Mouse (Mus musculus) G1E (cell line): Measurements from ENCODE around the gene Thap7. TPM values are rescaled to one million over a fixed set of nuclear protein-coding genes. Genes with fewer than 3 reads are reported as not detected.

Source experiments
- ATAC-seq: 2 replicates; pipeline ENCODE4 v1.8.0; 2016; ENCODE audit warnings: mild to moderate bottlenecking; ENCODE audit not compliant: insufficient number of reproducible peaks, poor library complexity, low FRiP score, severe bottlenecking; ENCODE audit errors: extremely low read depth
- DNase-seq: peaks from one replicate; pipeline ENCODE4 v3.0.0; 2012; ENCODE audit warnings: low spot score
- H3K27me3 ChIP-seq: 2 replicates; pipeline ENCODE4 v1.6.1; 2012; ENCODE audit warnings: mild to moderate bottlenecking, low read length, inconsistent platforms; ENCODE audit not compliant: insufficient read depth
- H3K36me3 ChIP-seq: replicated peaks from 2 replicates; pipeline ENCODE3; 2012; ENCODE audit warnings: mild to moderate bottlenecking, inconsistent platforms
- H3K4me1 ChIP-seq: 2 replicates; pipeline ENCODE4 v1.6.1; 2012; ENCODE audit warnings: low read depth, low read length, inconsistent platforms, mixed read lengths; ENCODE audit not compliant: insufficient read depth
- H3K4me3 ChIP-seq: 2 replicates; pipeline ENCODE4 v1.5.1; 2012; ENCODE audit warnings: low read depth, mild to moderate bottlenecking, inconsistent platforms, low read length, moderate library complexity, mixed read lengths
- H3K9me3 ChIP-seq: replicated peaks from 2 replicates; pipeline ENCODE4 v1.6.1; 2012; ENCODE audit warnings: inconsistent platforms
- CTCF ChIP-seq: IDR thresholded peaks from 2 replicates; pipeline ENCODE4 v1.5.1; 2012; ENCODE audit warnings: low read depth, low read length, inconsistent platforms, mixed read lengths
- GATA1 ChIP-seq: IDR thresholded peaks from 2 replicates; pipeline ENCODE4 v1.6.1; 2012; ENCODE audit warnings: borderline replicate concordance, low read length, inconsistent platforms, mixed read lengths
- GATA2 ChIP-seq: IDR thresholded peaks from 2 replicates; pipeline ENCODE4 v1.6.1; 2012; ENCODE audit warnings: low read depth, low read length, inconsistent platforms, borderline replicate concordance
- POLR2AphosphoS5 ChIP-seq: IDR thresholded peaks from 2 replicates; pipeline ENCODE4 v1.6.1; 2012; ENCODE audit warnings: low read depth, low read length, inconsistent platforms; ENCODE audit not compliant: insufficient replicate concordance
- TAL1 ChIP-seq: conservative IDR thresholded peaks from 2 replicates; pipeline ENCODE4 v1.6.1; 2012; ENCODE audit warnings: low read depth, low read length, inconsistent platforms, mixed read lengths
- polyA plus RNA-seq: library from polyadenylated mRNA; stranded (reverse); fragments of >175 nt; gene quantifications from 2 replicates; pipeline ENCODE4 v1.2.3, GENCODE M21; 2012
- total RNA-seq, 2 experiments: library from RNA; stranded (forward) in 1 of 2; stranded (reverse) in 1 of 2; fragments of 200-1000 nt in 1 of 2; fragments of >200 nt in 1 of 2; fragmentation: Nextera tagmentation in 1 of 2; gene quantifications; 2 replicates each; pipeline ENCODE4 v1.2.3; 2014 to 2017

The Thap7 gene
- total and polyA plus RNA-seq, 3 experiments = 22.5 to 148 (median 38.1) TPM

DNA sequence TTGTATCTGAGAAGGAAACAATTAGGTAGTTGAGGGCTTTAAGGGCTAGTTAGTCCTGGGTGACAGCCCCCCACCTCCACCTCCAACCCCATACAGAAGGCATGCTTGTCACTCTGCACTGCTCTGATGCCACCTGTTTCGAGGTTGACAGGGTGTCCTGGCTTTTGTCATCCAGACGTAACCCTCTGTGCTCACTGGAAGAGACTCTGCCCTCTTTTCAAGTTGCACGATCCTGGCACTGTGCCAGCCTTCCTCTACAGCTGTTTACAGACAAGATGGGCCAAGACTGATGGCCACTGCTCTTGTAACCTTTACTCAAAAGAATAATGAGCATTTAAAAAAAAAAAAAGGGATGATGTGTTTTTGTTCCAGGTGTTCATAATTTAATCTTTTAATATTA is 44.4 kb downstream of the Thap7 start:
- Histone ChIP-seq H3K36me3 (peaks cover 71% of the 10 kb centered on the region), H3K9me3 (no peaks in the 10 kb centered on the region), H3K27me3 (peaks cover 20% of the 10 kb centered on the region), H3K4me1 (peaks cover 7% of the 10 kb centered on the region; the same call in 1 of the 2 replicates), H3K4me3 (no peak overlapping the region)
- DNase-seq (no peak), ATAC-seq (no peak)
- TF ChIP-seq GATA2 (no peak), GATA1 (no peak), TAL1 (no peak), CTCF (no peak), POLR2AphosphoS5 (no peak)

DNA sequence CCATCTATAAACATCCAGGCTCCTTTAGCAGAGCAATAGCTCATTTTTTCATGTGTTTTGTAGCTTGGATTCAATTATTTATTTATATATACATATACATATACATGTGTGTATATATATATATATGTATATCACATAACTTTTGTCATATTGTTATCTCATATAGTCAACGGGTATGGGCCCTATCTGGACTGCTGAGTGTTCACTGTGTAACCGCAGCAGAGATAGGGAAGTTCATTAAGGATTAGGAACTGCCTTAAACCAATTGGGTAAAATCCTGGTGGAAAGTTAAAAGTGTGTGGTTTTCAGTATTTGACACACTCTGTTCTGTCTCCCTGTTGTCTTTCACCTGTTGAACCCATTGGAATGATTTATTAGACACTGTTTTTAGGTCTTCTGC is 49.5 kb downstream of the Thap7 start:
- H3K9me3 ChIP-seq = no peaks in the 10 kb centered on the region
- no peak for TF ChIP-seq GATA2
- ATAC-seq = no peak
- no peak overlapping the region for H3K4me3 ChIP-seq
- no peak for DNase-seq
- H3K4me1 ChIP-seq = peaks cover 28% of the 10 kb centered on the region
- H3K36me3 ChIP-seq = peaks cover 84% of the 10 kb centered on the region
- H3K27me3 ChIP-seq = no peaks in the 10 kb centered on the region

DNA sequence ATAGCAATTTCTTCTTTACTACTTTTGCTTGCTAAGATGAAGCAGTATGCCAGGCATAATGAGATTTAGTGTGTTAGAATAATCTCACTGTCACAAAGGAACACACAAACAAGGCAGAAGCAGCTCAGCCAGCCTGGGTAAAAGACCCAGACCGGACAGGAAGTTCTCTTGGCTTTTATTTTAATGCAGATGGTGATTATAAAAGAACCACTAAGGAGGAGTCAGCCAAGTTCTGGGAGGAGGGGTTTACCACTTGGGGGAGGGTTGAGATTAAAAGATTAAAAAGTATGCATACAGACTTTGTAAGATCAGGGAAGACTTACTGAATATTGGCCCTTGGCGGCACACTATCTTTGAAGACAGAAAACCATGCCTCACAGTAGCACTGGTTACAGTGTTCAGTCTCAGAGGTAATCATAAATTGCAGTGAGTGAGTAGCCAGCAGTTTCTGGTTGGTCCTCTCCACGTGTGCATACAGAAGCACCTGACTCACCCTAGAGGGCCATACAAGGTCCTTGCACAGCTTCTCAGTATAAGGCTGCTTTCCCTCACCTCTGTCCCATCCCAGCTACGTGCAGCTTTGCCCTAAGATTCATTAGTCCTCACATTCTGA is 52.5 kb downstream of the Thap7 start:
- H3K4me3 ChIP-seq = no peak overlapping the region
- peaks cover 27% of the 10 kb centered on the region for H3K4me1 ChIP-seq
- TF ChIP-seq GATA2 = no peak
- TF ChIP-seq TAL1 = no peak
- TF ChIP-seq POLR2AphosphoS5 = no peak
- no peak for TF ChIP-seq CTCF
- TF ChIP-seq GATA1 = no peak
- ATAC-seq = no peak; the same call in 1 of the 2 replicates
- H3K27me3 ChIP-seq = no peaks in the 10 kb centered on the region
- no peaks in the 10 kb centered on the region for H3K9me3 ChIP-seq
- DNase-seq = no peak
- H3K36me3 ChIP-seq = peaks cover 75% of the 10 kb centered on the region

Other genes starting within 250 kb of the Thap7 start
- not detected in 2 replicates for gene Serpind1, start 199.8 kb downstream of the Thap7 start, total RNA-seq (2014; fragmentation: Nextera tagmentation)
- gene Serpind1, start 199.8 kb downstream of the Thap7 start, total RNA-seq (2017) = 0.11 TPM in 1 of 2 replicates, not detected in the other
- not detected in 2 replicates for gene Serpind1, start 199.8 kb downstream of the Thap7 start, polyA plus RNA-seq
- 27.9 and 30.8 TPM in 2 replicates for gene Snap29, start 125.2 kb downstream of the Thap7 start, total RNA-seq (2014; fragmentation: Nextera tagmentation)
- 42.8 and 45.7 TPM in 2 replicates for gene Snap29, start 125.2 kb downstream of the Thap7 start, total RNA-seq (2017)
- 5.3 and 6.5 TPM in 2 replicates for gene Snap29, start 125.2 kb downstream of the Thap7 start, polyA plus RNA-seq
- gene Pi4ka, start 124.8 kb downstream of the Thap7 start, total RNA-seq (2014; fragmentation: Nextera tagmentation) = 60.7 and 62.9 TPM in 2 replicates
- gene Pi4ka, start 124.8 kb downstream of the Thap7 start, total RNA-seq (2017) = 46.5 and 59.6 TPM in 2 replicates
- gene Pi4ka, start 124.8 kb downstream of the Thap7 start, polyA plus RNA-seq = 18.2 and 21.1 TPM in 2 replicates
- 40.3 and 46.9 TPM in 2 replicates for gene Crkl, start 79.1 kb downstream of the Thap7 start, total RNA-seq (2014; fragmentation: Nextera tagmentation)
- gene Crkl, start 79.1 kb downstream of the Thap7 start, total RNA-seq (2017) = 20.4 and 22.9 TPM in 2 replicates
- 22.0 and 22.6 TPM in 2 replicates for gene Crkl, start 79.1 kb downstream of the Thap7 start, polyA plus RNA-seq
- gene Aifm3, start 41.5 kb downstream of the Thap7 start, total RNA-seq (2014; fragmentation: Nextera tagmentation) = not detected in 2 replicates
- 0.05 TPM in 1 of 2 replicates, not detected in the other for gene Aifm3, start 41.5 kb downstream of the Thap7 start, total RNA-seq (2017)
- gene Aifm3, start 41.5 kb downstream of the Thap7 start, polyA plus RNA-seq = not detected in 2 replicates
- gene Lztr1, start 22.4 kb downstream of the Thap7 start, total RNA-seq (2014; fragmentation: Nextera tagmentation) = 48.4 and 78.0 TPM in 2 replicates
- 54.7 and 58.5 TPM in 2 replicates for gene Lztr1, start 22.4 kb downstream of the Thap7 start, total RNA-seq (2017)
- 35.9 and 42.5 TPM in 2 replicates for gene Lztr1, start 22.4 kb downstream of the Thap7 start, polyA plus RNA-seq
- gene Lrrc74b, start 30.1 kb upstream of the Thap7 start, total RNA-seq (2014; fragmentation: Nextera tagmentation) = 0.53 TPM in 1 of 2 replicates, not detected in the other
- 0.17 and 0.33 TPM in 2 replicates for gene Lrrc74b, start 30.1 kb upstream of the Thap7 start, total RNA-seq (2017)
- gene Lrrc74b, start 30.1 kb upstream of the Thap7 start, polyA plus RNA-seq = 0.03 TPM in 1 of 2 replicates, not detected in the other
- not detected in 2 replicates for gene P2rx6, start 30.7 kb upstream of the Thap7 start, total RNA-seq (2014; fragmentation: Nextera tagmentation)
- 0.11 and 0.12 TPM in 2 replicates for gene P2rx6, start 30.7 kb upstream of the Thap7 start, total RNA-seq (2017)
- gene P2rx6, start 30.7 kb upstream of the Thap7 start, polyA plus RNA-seq = not detected in 2 replicates
- not detected in 2 replicates for gene Slc7a4, start 52.1 kb upstream of the Thap7 start, total RNA-seq (2014; fragmentation: Nextera tagmentation)
- gene Slc7a4, start 52.1 kb upstream of the Thap7 start, total RNA-seq (2017) = 0.05 TPM in 1 of 2 replicates, not detected in the other
- not detected in 2 replicates for gene Slc7a4, start 52.1 kb upstream of the Thap7 start, polyA plus RNA-seq
- gene Smpd4, start 88.2 kb upstream of the Thap7 start, total RNA-seq (2014; fragmentation: Nextera tagmentation) = 55.5 and 78.9 TPM in 2 replicates
- 38.5 and 44.4 TPM in 2 replicates for gene Smpd4, start 88.2 kb upstream of the Thap7 start, total RNA-seq (2017)
- gene Smpd4, start 88.2 kb upstream of the Thap7 start, polyA plus RNA-seq = 12.6 and 24.5 TPM in 2 replicates
- gene Ccdc74a, start 115.3 kb upstream of the Thap7 start, total RNA-seq (2014; fragmentation: Nextera tagmentation) = not detected in 2 replicates
- 3.7 and 4.2 TPM in 2 replicates for gene Ccdc74a, start 115.3 kb upstream of the Thap7 start, total RNA-seq (2017)
- gene Ccdc74a, start 115.3 kb upstream of the Thap7 start, polyA plus RNA-seq = 0.98 and 1.8 TPM in 2 replicates
- 80.8 and 97.0 TPM in 2 replicates for gene Med15, start 201.8 kb upstream of the Thap7 start, total RNA-seq (2014; fragmentation: Nextera tagmentation)
- 20.3 and 23.4 TPM in 2 replicates for gene Med15, start 201.8 kb upstream of the Thap7 start, total RNA-seq (2017)
- gene Med15, start 201.8 kb upstream of the Thap7 start, polyA plus RNA-seq = 221 and 227 TPM in 2 replicates
- gene Klhl22, start 228.5 kb upstream of the Thap7 start, total RNA-seq (2014; fragmentation: Nextera tagmentation) = not detected in 2 replicates
- 0.06 and 2.1 TPM in 2 replicates for gene Klhl22, start 228.5 kb upstream of the Thap7 start, total RNA-seq (2017)
- not detected in 2 replicates for gene Klhl22, start 228.5 kb upstream of the Thap7 start, polyA plus RNA-seq